Mouse (Mus musculus): Measurements from ENCODE around the gene Smdt1.
"Not testable (repeated sequence)": the region's sequence is repeated elsewhere in the genome, so short reads cannot be mapped to it uniquely, and the experiment has no call there.

DNA sequence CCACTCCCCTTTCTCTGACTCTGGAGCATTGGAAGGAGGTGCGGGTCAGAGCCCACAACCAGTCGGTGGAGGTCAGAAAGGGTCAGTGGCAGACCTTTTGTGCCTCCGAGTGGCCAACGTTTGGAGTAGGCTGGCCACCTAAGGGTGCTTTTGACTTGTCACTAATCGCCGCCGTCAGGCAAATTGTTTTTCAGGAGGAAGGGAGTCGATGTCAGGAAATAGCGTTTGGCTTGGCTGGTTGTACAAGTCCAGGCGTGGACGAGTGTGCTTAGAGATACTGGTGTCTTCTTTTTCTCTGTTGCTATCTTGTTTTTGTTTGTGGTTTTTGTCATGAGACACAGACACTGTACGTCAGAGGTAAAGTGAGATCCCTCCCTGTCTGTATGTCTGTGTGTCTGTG lies 25.0 kb downstream of the Smdt1 start:
- not testable (repeated sequence) for TF ChIP-seq CTCF (IDR thresholded peaks at IDR 0.05; ENCODE audit: control insufficient read depth, insufficient read depth, low read length); POLR2A (IDR thresholded peaks at IDR 0.05; ENCODE audit: borderline replicate concordance, control insufficient read depth, low read depth, low read length)
